Comparison of ENCODE assay signal across 8 mouse cellular contexts in the genomic region with DNA sequence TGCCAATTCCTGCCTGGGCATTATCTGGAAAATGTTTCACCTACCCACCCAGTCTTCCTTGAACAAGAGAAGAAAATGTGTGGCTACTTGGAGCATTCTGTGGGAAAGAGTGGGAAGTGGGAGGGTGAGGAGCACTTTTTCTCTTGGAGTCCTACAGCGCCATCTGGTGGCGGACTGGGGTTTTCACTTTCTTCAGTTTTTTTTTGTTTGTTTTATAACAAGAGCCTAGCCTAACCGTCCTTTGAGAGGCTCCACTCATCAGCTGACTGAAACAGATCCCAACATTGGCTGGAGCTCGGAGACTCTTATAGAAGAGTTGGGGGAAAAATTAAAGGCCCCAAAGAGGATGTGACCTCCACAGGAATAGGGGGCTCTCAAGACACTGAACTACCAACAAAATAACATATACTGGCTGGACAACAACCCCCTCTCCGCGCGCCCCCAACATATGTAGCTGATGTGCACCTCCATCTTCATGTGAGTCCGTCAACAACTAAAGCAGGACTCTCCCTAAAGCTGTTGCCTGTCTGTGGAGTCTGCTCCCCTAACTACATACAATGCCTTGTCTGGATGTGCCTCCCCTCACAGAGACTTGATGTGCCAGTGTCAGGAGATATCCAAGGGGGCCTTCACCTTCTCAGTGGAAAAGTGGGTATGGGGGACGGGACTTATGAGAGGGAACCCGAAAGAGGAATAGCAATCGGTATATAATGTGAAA. TPM values are rescaled to one million over a fixed set of nuclear protein-coding genes. Genes with fewer than 3 reads are reported as not detected.
DNase-seq lines count a peak whose midpoint lies in the region; ATAC-seq and TF ChIP-seq lines count a peak whose summit lies in the region.

No protein-coding gene starts in this region.

- no peak for TF ChIP-seq POLR2A in thymus, adult 2 months (IDR thresholded peaks at IDR 0.05; ENCODE audit: control insufficient read depth, extremely low read depth, insufficient read depth, low read length, poor library complexity)
- no peak for TF ChIP-seq POLR2A in liver, adult 2 months (IDR thresholded peaks at IDR 0.05; ENCODE audit: extremely low read depth, insufficient read depth, low read length)

- no peak for TF ChIP-seq CTCF in thymus, adult 2 months (IDR thresholded peaks at IDR 0.05; ENCODE audit: borderline replicate concordance, control insufficient read depth, extremely low read depth, insufficient read depth, low read length, poor library complexity)
- TF ChIP-seq CTCF in kidney, postnatal 0 days (IDR thresholded peaks at IDR 0.05; ENCODE audit: low read depth): peak; percentile 81
- TF ChIP-seq CTCF in liver, adult 2 months (IDR thresholded peaks at IDR 0.05; ENCODE audit: low read depth, low read length): peak; percentile 44; the same call in 1 of the 2 replicates

- H3K4me1 ChIP-seq in thymus, adult 2 months (replicated peaks; ENCODE audit: control insufficient read depth, insufficient read depth, low read length): no peaks in the 10 kb centered on the region
- H3K4me1 ChIP-seq in kidney, postnatal 0 days (replicated peaks; ENCODE audit: insufficient read depth, low read length): no peaks in the 10 kb centered on the region
- H3K4me1 ChIP-seq in liver, adult 2 months (ENCODE audit: control insufficient read depth, insufficient read depth, low read length): no peaks in the 10 kb centered on the region; the same call in 1 of the 2 replicates
- no peaks in the 10 kb centered on the region for H3K4me1 ChIP-seq in neural tube, embryonic 14.5 days (ENCODE audit: control insufficient read depth, insufficient read depth, low read length)

- no peak overlapping the region for H3K4me3 ChIP-seq in thymus, adult 2 months (ENCODE audit: control insufficient read depth, insufficient read depth, low read length)
- no peak overlapping the region for H3K4me3 ChIP-seq in kidney, postnatal 0 days (replicated peaks; ENCODE audit: low read depth, low read length)
- no peak overlapping the region for H3K4me3 ChIP-seq in liver, adult 2 months (ENCODE audit: insufficient read depth, low read depth, low read length)
- no peak overlapping the region for H3K4me3 ChIP-seq in neural tube, embryonic 14.5 days (ENCODE audit: low read depth, low read length)

- H3K27me3 ChIP-seq in thymus, adult 2 months (ENCODE audit: control insufficient read depth, insufficient read depth, low read length): no peaks in the 10 kb centered on the region
- H3K27me3 ChIP-seq in kidney, postnatal 0 days (ENCODE audit: insufficient read depth, low read length): no peaks in the 10 kb centered on the region
- H3K27me3 ChIP-seq in liver, adult 2 months (ENCODE audit: control insufficient read depth, insufficient read depth, low read length): no peaks in the 10 kb centered on the region
- no peaks in the 10 kb centered on the region for H3K27me3 ChIP-seq in neural tube, embryonic 14.5 days (ENCODE audit: control insufficient read depth, insufficient read depth, low read length)

- H3K27ac ChIP-seq in thymus, adult 2 months (ENCODE audit: control insufficient read depth, insufficient read depth, low read length): no peak overlapping the region
- H3K27ac ChIP-seq in kidney, postnatal 0 days: no peak overlapping the region
- H3K27ac ChIP-seq in liver, adult 2 months (replicated peaks; ENCODE audit: insufficient read depth, low read depth, low read length): no peak overlapping the region
- H3K27ac ChIP-seq in neural tube, embryonic 14.5 days (ENCODE audit: low read depth, low read length): no peak overlapping the region

- H3K9me3 ChIP-seq in kidney, postnatal 0 days (replicated peaks; ENCODE audit: low read length): no peaks in the 10 kb centered on the region
- no peaks in the 10 kb centered on the region for H3K9me3 ChIP-seq in neural tube, embryonic 14.5 days (ENCODE audit: control insufficient read depth, low read length)

- no peaks in the 10 kb centered on the region for H3K79me2 ChIP-seq in liver, adult 2 months (ENCODE audit: control insufficient read depth, insufficient read depth, low read length)

- peak; percentile 54; the same call in 1 of the 2 replicates for ATAC-seq in kidney, postnatal 0 days (replicated peaks; ENCODE audit: low FRiP score, low read depth)
- ATAC-seq in neural tube, embryonic 14.5 days (ENCODE audit: low read depth): peak; percentile 78

- DNase-seq in thymus, adult 2 months: peak; percentile 36
- DNase-seq in thymus, adult 18-20 months: no peak
- peak; percentile 43 to 77 for DNase-seq in cerebellum, postnatal 4 days (ENCODE audit: low spot score in 2 of 2)
- peak; percentile 65 for DNase-seq in gastrocnemius, postnatal 10 days
- DNase-seq in kidney, postnatal 0 days (ENCODE audit: low spot score): peak; percentile 80
- DNase-seq in liver, adult 2 months (ENCODE audit: extremely low read depth, low read depth, low spot score): peak; percentile 45
- peak; percentile 40 for DNase-seq in thymus, postnatal 14 days

- whole genome bisulfite sequencing in thymus, adult 2 months: 55% methylated on average over 11 of the region's 11 CpGs
- 50% methylated on average over 11 of the region's 11 CpGs for WGBS in kidney, postnatal 0 days
- 50% methylated on average over 11 of the region's 11 CpGs for WGBS in liver, adult 2 months
- 50% methylated on average over 11 of the region's 11 CpGs for WGBS in neural tube, embryonic 14.5 days

- H3K36me3 ChIP-seq in thymus, adult 2 months (ENCODE audit: control insufficient read depth, insufficient read depth, low read length): no peaks in the 10 kb centered on the region
- no peaks in the 10 kb centered on the region for H3K36me3 ChIP-seq in kidney, postnatal 0 days (ENCODE audit: insufficient read depth, low read length)
- H3K36me3 ChIP-seq in liver, adult 2 months (ENCODE audit: control insufficient read depth, insufficient read depth, low read length): no peaks in the 10 kb centered on the region
- H3K36me3 ChIP-seq in neural tube, embryonic 14.5 days (ENCODE audit: control insufficient read depth, insufficient read depth, low read length): no peaks in the 10 kb centered on the region

- no peak overlapping the region for H3K4me2 ChIP-seq in kidney, postnatal 0 days (ENCODE audit: low read length)
- peak overlapping the region; percentile 11; the same call in 1 of the 2 replicates for H3K4me2 ChIP-seq in neural tube, embryonic 14.5 days (ENCODE audit: low read depth, low read length)

- H3K9ac ChIP-seq in kidney, postnatal 0 days (ENCODE audit: low read depth, low read length): no peak overlapping the region
- H3K9ac ChIP-seq in liver, adult 2 months (ENCODE audit: low read depth, low read length): no peak overlapping the region
- no peak overlapping the region for H3K9ac ChIP-seq in neural tube, embryonic 14.5 days (replicated peaks; ENCODE audit: low read depth, low read length)

RNA-seq across cellular contexts. Expression of gene Kcne1l, which starts 8.4 kb away (rescaled TPM):
- 0.77 and 0.86 TPM in 2 replicates for polyA plus RNA-seq in thymus, adult 2 months (2012; rRNA removed)
- total RNA-seq in gastrocnemius, postnatal 10 days (2021): 100 to 1,000 TPM; 189 to 219 TPM
- polyA plus RNA-seq in kidney, postnatal 0 days (2015; fragmentation: Nextera tagmentation; extraction: Ambion mirVana): 18.0 and 18.1 TPM in 2 replicates
- not detected in 2 replicates for total RNA-seq in liver, adult 2 months (2014; rRNA removed)
- 0.11 TPM in 1 of 2 replicates, not detected in the other for polyA plus RNA-seq in liver, adult 2 months (2012; rRNA removed)
- polyA plus RNA-seq in neural tube, embryonic 14.5 days (2014; fragmentation: Nextera tagmentation; extraction: Ambion mirVana): 39.8 and 43.7 TPM in 2 replicates

Comparison
In these comparisons a context has a peak if more than half of its experiments do, and no peak if none do; other contexts are left out.
1. DNase-seq: peak in thymus, adult 2 months (single experiment), cerebellum, postnatal 4 days (2 of 2), gastrocnemius, postnatal 10 days (single experiment), kidney, postnatal 0 days (single experiment), liver, adult 2 months (single experiment) and thymus, postnatal 14 days (single experiment); none in thymus, adult 18-20 months (0 of 2).
2. RNA of gene Kcne1l, which starts 8.4 kb away (polyA plus RNA-seq): 39.8 to 43.7 TPM in neural tube, embryonic 14.5 days and 18.0 to 18.1 TPM in kidney, postnatal 0 days; 0.77 to 0.86 TPM in thymus, adult 2 months and 0.11 TPM in liver, adult 2 months; every median in the first group is over 10 times any median in the second.